In genomic region chr5:121009406-121009805, GRCm38 (mm10) we compare ENCODE assay signal across 9 mouse cellular contexts. TPM values are rescaled to one million over a fixed set of nuclear protein-coding genes. Genes with fewer than 3 reads are reported as not detected.
DNase-seq lines count a peak whose midpoint lies in the region; ATAC-seq and TF ChIP-seq lines count a peak whose summit lies in the region.
"Had no signal": no experiment of that assay in that cellular context is flagged by ENCODE, and none has a peak within 500 bp of the region (broad histone marks: within the 10 kb centered on the region; RNA-seq: fewer than 3 reads in every experiment).

No protein-coding gene starts in this region.

- H3K9me3 ChIP-seq in heart, embryonic 11.5 days (replicated peaks; ENCODE audit: control insufficient read depth, low read length): no peaks in the 10 kb centered on the region
- H3K9me3 ChIP-seq in embryonic facial prominence, embryonic 12.5 days: no peaks in the 10 kb centered on the region
- H3K9me3 ChIP-seq in hindbrain, embryonic 11.5 days (ENCODE audit: control insufficient read depth, low read length): no peaks in the 10 kb centered on the region
- H3K9me3 ChIP-seq in midbrain, embryonic 16.5 days (replicated peaks; ENCODE audit: control insufficient read depth, low read length, poor library complexity, severe bottlenecking): no peaks in the 10 kb centered on the region
- H3K9me3 ChIP-seq in stomach, postnatal 0 days (ENCODE audit: control insufficient read depth, low read length): no peaks in the 10 kb centered on the region

- no peaks in the 10 kb centered on the region for H3K4me1 ChIP-seq in heart, adult 2 months (ENCODE audit: control insufficient read depth, insufficient read depth, low read length)
- no peaks in the 10 kb centered on the region for H3K4me1 ChIP-seq in heart, embryonic 11.5 days (ENCODE audit: control insufficient read depth, insufficient read depth, low read length)
- 0 out of 2 replicates have a peak, but pooled peaks cover 2% of the 10 kb centered on the region for H3K4me1 ChIP-seq in embryonic facial prominence, embryonic 12.5 days
- 0 out of 2 replicates have a peak, but pooled peaks cover 2% of the 10 kb centered on the region for H3K4me1 ChIP-seq in hindbrain, embryonic 11.5 days (replicated peaks; ENCODE audit: control insufficient read depth, insufficient read depth, low read length)
- H3K4me1 ChIP-seq in midbrain, embryonic 16.5 days (ENCODE audit: control insufficient read depth, insufficient read depth, low read length): peaks cover 21% of the 10 kb centered on the region
- H3K4me1 ChIP-seq in stomach, postnatal 0 days (replicated peaks; ENCODE audit: control insufficient read depth, insufficient read depth): no peaks in the 10 kb centered on the region

- WGBS in heart, adult 2 months: under 1% methylated on average over 19 of the region's 19 CpGs
- WGBS in heart, embryonic 11.5 days (ENCODE audit: insufficient replicate concordance): under 1% methylated on average over 19 of the region's 19 CpGs
- WGBS in embryonic facial prominence, embryonic 12.5 days: under 1% methylated on average over 19 of the region's 19 CpGs
- under 1% methylated on average over 19 of the region's 19 CpGs for WGBS in hindbrain, embryonic 11.5 days
- 0% methylated on average over 19 of the region's 19 CpGs for WGBS in midbrain, embryonic 16.5 days
- under 1% methylated on average over 19 of the region's 19 CpGs for WGBS in stomach, postnatal 0 days

- no peak overlapping the region; the same call in 1 of the 2 replicates for H3K4me2 ChIP-seq in heart, embryonic 11.5 days
- peak overlapping the region; percentile 26; the same call in 1 of the 2 replicates for H3K4me2 ChIP-seq in embryonic facial prominence, embryonic 12.5 days (replicated peaks)
- peak overlapping the region; percentile 37 for H3K4me2 ChIP-seq in hindbrain, embryonic 11.5 days (replicated peaks; ENCODE audit: low read depth, low read length)
- peak overlapping the region; percentile 62 for H3K4me2 ChIP-seq in midbrain, embryonic 16.5 days (ENCODE audit: low read length)
- H3K4me2 ChIP-seq in stomach, postnatal 0 days (replicated peaks; ENCODE audit: low read depth): no peak overlapping the region

- H3K36me3 ChIP-seq in heart, adult 2 months (ENCODE audit: control insufficient read depth, insufficient read depth, low read length): no peaks in the 10 kb centered on the region
- no peaks in the 10 kb centered on the region for H3K36me3 ChIP-seq in heart, embryonic 11.5 days (ENCODE audit: control insufficient read depth, insufficient read depth, low read length)
- no peaks in the 10 kb centered on the region for H3K36me3 ChIP-seq in embryonic facial prominence, embryonic 12.5 days
- H3K36me3 ChIP-seq in hindbrain, embryonic 11.5 days (ENCODE audit: control insufficient read depth, insufficient read depth, low read length): no peaks in the 10 kb centered on the region
- H3K36me3 ChIP-seq in midbrain, embryonic 16.5 days (ENCODE audit: control insufficient read depth, insufficient read depth, low read length): no peaks in the 10 kb centered on the region
- no peaks in the 10 kb centered on the region for H3K36me3 ChIP-seq in stomach, postnatal 0 days (ENCODE audit: control insufficient read depth, insufficient read depth, low read length)

- no peak for TF ChIP-seq CTCF in heart, adult 2 months (IDR thresholded peaks at IDR 0.05)
- TF ChIP-seq CTCF in stomach, postnatal 0 days (IDR thresholded peaks at IDR 0.05; ENCODE audit: low read depth): no peak

- no peak overlapping the region for H3K27ac ChIP-seq in heart, adult 2 months
- no peak overlapping the region for H3K27ac ChIP-seq in heart, embryonic 11.5 days (ENCODE audit: low read depth, low read length)
- H3K27ac ChIP-seq in embryonic facial prominence, embryonic 12.5 days: no peak overlapping the region
- H3K27ac ChIP-seq in hindbrain, embryonic 11.5 days (ENCODE audit: low read depth, low read length): no peak overlapping the region
- H3K27ac ChIP-seq in midbrain, embryonic 16.5 days (ENCODE audit: low read length): peak overlapping the region; percentile 72
- H3K27ac ChIP-seq in stomach, postnatal 0 days (replicated peaks): no peak overlapping the region
- H3K27ac ChIP-seq: liver, embryonic 14.5 days had no signal

- DNase-seq in heart, adult 2 months: peak; percentile 18 to 58
- DNase-seq in adrenal gland, postnatal 25 days: peak; percentile 61
- DNase-seq in hindbrain, embryonic 11.5 days (ENCODE audit: low spot score): peak; percentile 78
- DNase-seq in left cerebral cortex, postnatal 36 days (ENCODE audit: low spot score in 2 of 2): peak; percentile 72 to 85
- peak; percentile 61 for DNase-seq in stomach, postnatal 0 days (ENCODE audit: low spot score)

- peaks cover 2% of the 10 kb centered on the region; the same call in 1 of the 2 replicates for H3K27me3 ChIP-seq in heart, adult 2 months (ENCODE audit: control insufficient read depth, insufficient read depth, low read length)
- peaks cover 26% of the 10 kb centered on the region for H3K27me3 ChIP-seq in heart, embryonic 11.5 days (ENCODE audit: control insufficient read depth, insufficient read depth, low read length)
- peaks cover 15% of the 10 kb centered on the region; the same call in 1 of the 2 replicates for H3K27me3 ChIP-seq in embryonic facial prominence, embryonic 12.5 days
- peaks cover 2% of the 10 kb centered on the region; the same call in 1 of the 2 replicates for H3K27me3 ChIP-seq in hindbrain, embryonic 11.5 days (ENCODE audit: control insufficient read depth, insufficient read depth, low read length)
- no peaks in the 10 kb centered on the region for H3K27me3 ChIP-seq in midbrain, embryonic 16.5 days (ENCODE audit: control insufficient read depth, insufficient read depth, low read depth, low read length)
- H3K27me3 ChIP-seq in stomach, postnatal 0 days (ENCODE audit: control insufficient read depth, insufficient read depth, low read length): no peaks in the 10 kb centered on the region

- no peak for TF ChIP-seq EP300 in heart, adult 2 months (IDR thresholded peaks at IDR 0.05; ENCODE audit: insufficient read depth, low read depth, low read length)
- TF ChIP-seq EP300 in stomach, postnatal 0 days (optimal IDR thresholded peaks at IDR 0.05): no peak

- H3K79me2 ChIP-seq in heart, adult 2 months (replicated peaks; ENCODE audit: control insufficient read depth, insufficient read depth, low read length): no peaks in the 10 kb centered on the region

- TF ChIP-seq POLR2A in heart, adult 2 months (IDR thresholded peaks at IDR 0.05; ENCODE audit: insufficient read depth, low read depth, low read length): no peak

- no peak overlapping the region for H3K9ac ChIP-seq in heart, adult 2 months (ENCODE audit: low read depth, low read length)
- H3K9ac ChIP-seq in heart, embryonic 11.5 days (ENCODE audit: low read depth, low read length): no peak overlapping the region
- H3K9ac ChIP-seq in embryonic facial prominence, embryonic 12.5 days: no peak overlapping the region
- H3K9ac ChIP-seq in hindbrain, embryonic 11.5 days (ENCODE audit: low read depth, low read length): 0 out of 2 replicates have a peak overlapping the region, but pooled peaks have one; percentile 42
- H3K9ac ChIP-seq in midbrain, embryonic 16.5 days (ENCODE audit: low read depth, low read length): peak overlapping the region; percentile 52
- no peak overlapping the region for H3K9ac ChIP-seq in stomach, postnatal 0 days (ENCODE audit: low read length)
- H3K9ac ChIP-seq: liver, embryonic 14.5 days had no signal

- no peak for ATAC-seq in heart, embryonic 11.5 days (replicated peaks; ENCODE audit: insufficient number of reproducible peaks, low FRiP score, low TSS enrichment)
- no peak for ATAC-seq in embryonic facial prominence, embryonic 12.5 days (ENCODE audit: insufficient number of reproducible peaks, insufficient read depth, low FRiP score, low TSS enrichment)
- ATAC-seq in hindbrain, embryonic 11.5 days (ENCODE audit: low FRiP score): no peak
- ATAC-seq in midbrain, embryonic 16.5 days: peak; percentile 69
- no peak for ATAC-seq in stomach, postnatal 0 days (ENCODE audit: low FRiP score, low TSS enrichment)

- no peak overlapping the region for H3K4me3 ChIP-seq in heart, adult 2 months
- H3K4me3 ChIP-seq in heart, embryonic 11.5 days (ENCODE audit: low read depth, low read length): no peak overlapping the region
- no peak overlapping the region for H3K4me3 ChIP-seq in embryonic facial prominence, embryonic 12.5 days
- H3K4me3 ChIP-seq in hindbrain, embryonic 11.5 days (ENCODE audit: low read depth, low read length): peak overlapping the region; percentile 23; the same call in 1 of the 2 replicates
- peak overlapping the region; percentile 41 for H3K4me3 ChIP-seq in midbrain, embryonic 16.5 days (ENCODE audit: low read depth, low read length)
- no peak overlapping the region for H3K4me3 ChIP-seq in stomach, postnatal 0 days (ENCODE audit: low read depth, low read length)

- intact Hi-C loops in heart, adult 2 months (cut with DNase I): no loop called here
- intact Hi-C loops in left cerebral cortex, postnatal 36 days (cut with DNase I): loop anchor here (5.0 kb wide), 1 partner anchor 108 kb away; no protein-coding TSS in a partner anchor

RNA-seq across cellular contexts. Expression of gene Rph3a, which starts 0.5 kb away (rescaled TPM):
- not detected for total RNA-seq in heart, adult 2 months (2021)
- polyA plus RNA-seq in heart, adult 2 months (2012; rRNA removed): 0.06 TPM in 1 of 2 replicates, not detected in the other
- polyA plus RNA-seq in heart, embryonic 11.5 days (2014; fragmentation: Nextera tagmentation; extraction: Ambion mirVana): not detected in 2 replicates
- 2.5 and 4.5 TPM in 2 replicates for total RNA-seq in adrenal gland, postnatal 25 days (2021)
- 0.23 and 0.27 TPM in 2 replicates for polyA plus RNA-seq in embryonic facial prominence, embryonic 12.5 days (2016; fragmentation: Nextera tagmentation; extraction: Ambion mirVana)
- polyA plus RNA-seq in hindbrain, embryonic 11.5 days (2014; fragmentation: Nextera tagmentation; extraction: Ambion mirVana): 2.1 and 2.6 TPM in 2 replicates
- 100 to 1,000 TPM; 304 to 358 TPM for total RNA-seq in left cerebral cortex, postnatal 36 days (2021)
- 27.4 and 30.2 TPM in 2 replicates for polyA plus RNA-seq in midbrain, embryonic 16.5 days (2015; fragmentation: Nextera tagmentation; extraction: Ambion mirVana)
- polyA plus RNA-seq in stomach, postnatal 0 days (2015; fragmentation: Nextera tagmentation; extraction: Ambion mirVana): 0.04 and 0.06 TPM in 2 replicates
- polyA plus RNA-seq: liver, embryonic 14.5 days had no signal

Comparison
In these comparisons a context has a peak if more than half of its experiments do, and no peak if none do; other contexts are left out.
1. H3K4me3 ChIP-seq: peak in hindbrain, embryonic 11.5 days (single experiment) and midbrain, embryonic 16.5 days (single experiment); none in heart, adult 2 months (single experiment), heart, embryonic 11.5 days (single experiment), embryonic facial prominence, embryonic 12.5 days (single experiment) and stomach, postnatal 0 days (single experiment).
2. H3K9ac ChIP-seq: peak in hindbrain, embryonic 11.5 days (single experiment) and midbrain, embryonic 16.5 days (single experiment); none in heart, adult 2 months (single experiment), heart, embryonic 11.5 days (single experiment), embryonic facial prominence, embryonic 12.5 days (single experiment) and stomach, postnatal 0 days (single experiment).
3. H3K4me2 ChIP-seq: peak in embryonic facial prominence, embryonic 12.5 days (single experiment), hindbrain, embryonic 11.5 days (single experiment) and midbrain, embryonic 16.5 days (single experiment); none in heart, embryonic 11.5 days (single experiment) and stomach, postnatal 0 days (single experiment).
4. Peak in every context shown above with its lines, with median percentiles within 50 percentile points of each other: DNase-seq.